Mouse (Mus musculus): ENCODE measurements around the gene Mical3. TPM values are rescaled to one million over a fixed set of nuclear protein-coding genes. Genes with fewer than 3 reads are reported as not detected.
"Not testable (repeated sequence)": the region's sequence is repeated elsewhere in the genome, so short reads cannot be mapped to it uniquely, and the experiment has no call there.

The Mical3 gene
- polyA plus RNA-seq, 2 experiments: 13.3 to 17.3 TPM

DNA sequence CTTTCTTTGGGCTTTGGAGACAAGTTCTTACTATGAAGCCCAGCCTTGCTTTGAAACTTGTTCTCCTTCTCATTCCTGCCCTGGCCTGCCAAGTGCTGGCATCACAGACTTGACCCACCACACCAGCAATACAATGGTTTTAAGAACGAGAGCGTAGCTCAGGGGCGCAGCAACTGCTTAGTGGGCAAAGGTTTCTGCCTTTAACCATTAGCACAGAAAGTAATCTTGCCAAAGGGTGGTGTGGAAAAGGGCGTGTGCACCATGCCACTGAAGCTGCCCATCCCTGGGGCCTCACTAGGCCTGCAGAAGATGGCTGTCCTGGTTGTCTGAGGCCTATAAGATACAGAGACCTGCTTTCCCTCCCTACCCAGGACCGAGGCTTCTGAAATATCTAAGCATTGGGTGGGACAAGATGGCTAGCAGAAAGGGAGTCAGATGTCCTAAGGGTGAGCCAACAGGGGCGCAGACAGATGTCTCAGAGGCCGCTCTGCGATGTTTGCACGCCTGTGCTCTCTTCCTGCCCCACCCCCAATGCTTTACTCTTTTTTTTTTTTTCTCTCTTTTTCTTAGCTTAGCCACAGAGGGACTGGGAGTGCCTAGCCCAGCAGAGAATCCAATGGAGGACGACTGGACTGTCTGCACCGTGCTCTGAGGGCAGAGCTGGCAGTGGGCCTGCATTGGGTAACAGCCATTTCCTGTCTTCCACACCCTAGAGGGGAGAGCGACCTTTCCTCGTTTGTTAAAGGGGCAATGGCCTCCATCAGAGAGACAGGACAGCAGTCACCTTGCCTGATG is 219.4 kb downstream of the Mical3 start:
- Histone ChIP-seq H3K4me1 (ENCODE audit: control insufficient read depth, insufficient read depth, low read length) (peaks cover 8% of the 10 kb centered on the region), H3K27ac (replicated peaks; ENCODE audit: low read depth, low read length) (no peak overlapping the region), H3K4me2 (replicated peaks; ENCODE audit: low read depth, low read length, severe bottlenecking) (no peak overlapping the region), H3K27me3 (ENCODE audit: control insufficient read depth, insufficient read depth, low read length) (no peaks in the 10 kb centered on the region), H3K9me3 (ENCODE audit: control insufficient read depth, low read length) (no peaks in the 10 kb centered on the region), H3K36me3 (ENCODE audit: control insufficient read depth, insufficient read depth, low read length) (no peaks in the 10 kb centered on the region), H3K4me3 (replicated peaks; ENCODE audit: low read length) (no peak overlapping the region), H3K9ac (ENCODE audit: low read depth, low read length, severe bottlenecking) (no peak overlapping the region)
- TF ChIP-seq POLR2A (IDR thresholded peaks at IDR 0.05; ENCODE audit: borderline replicate concordance, extremely low read depth, insufficient read depth, insufficient read length): no peak
- ATAC-seq (ENCODE audit: low FRiP score, low read depth): no peak
- no peak for DNase-seq (ENCODE audit: low spot score)
- 73% methylated on average over 13 of the region's 13 CpGs for WGBS

DNA sequence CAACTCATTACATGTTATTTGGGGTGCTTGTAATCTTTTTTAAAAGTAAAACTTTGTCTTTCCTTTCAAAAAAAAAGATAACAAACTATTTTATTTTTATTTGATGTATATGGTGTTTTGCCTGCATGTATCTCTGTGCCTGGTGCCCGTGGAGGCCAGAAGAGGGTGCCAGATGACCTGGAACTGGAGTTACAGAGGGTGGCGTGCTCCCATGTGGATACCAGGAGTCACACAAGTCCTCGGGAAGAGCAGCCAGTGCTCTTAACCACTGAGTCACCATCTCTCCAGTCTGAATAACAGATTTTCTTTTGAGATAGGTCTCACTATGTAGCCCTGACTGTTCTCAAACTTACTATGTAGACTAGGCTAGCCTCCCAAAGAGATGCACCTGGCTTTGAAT is 221.3 kb downstream of the Mical3 start:
- no peak overlapping the region for H3K27ac ChIP-seq (replicated peaks; ENCODE audit: low read depth, low read length)
- H3K4me1 ChIP-seq (ENCODE audit: control insufficient read depth, insufficient read depth, low read length): no peaks in the 10 kb centered on the region

DNA sequence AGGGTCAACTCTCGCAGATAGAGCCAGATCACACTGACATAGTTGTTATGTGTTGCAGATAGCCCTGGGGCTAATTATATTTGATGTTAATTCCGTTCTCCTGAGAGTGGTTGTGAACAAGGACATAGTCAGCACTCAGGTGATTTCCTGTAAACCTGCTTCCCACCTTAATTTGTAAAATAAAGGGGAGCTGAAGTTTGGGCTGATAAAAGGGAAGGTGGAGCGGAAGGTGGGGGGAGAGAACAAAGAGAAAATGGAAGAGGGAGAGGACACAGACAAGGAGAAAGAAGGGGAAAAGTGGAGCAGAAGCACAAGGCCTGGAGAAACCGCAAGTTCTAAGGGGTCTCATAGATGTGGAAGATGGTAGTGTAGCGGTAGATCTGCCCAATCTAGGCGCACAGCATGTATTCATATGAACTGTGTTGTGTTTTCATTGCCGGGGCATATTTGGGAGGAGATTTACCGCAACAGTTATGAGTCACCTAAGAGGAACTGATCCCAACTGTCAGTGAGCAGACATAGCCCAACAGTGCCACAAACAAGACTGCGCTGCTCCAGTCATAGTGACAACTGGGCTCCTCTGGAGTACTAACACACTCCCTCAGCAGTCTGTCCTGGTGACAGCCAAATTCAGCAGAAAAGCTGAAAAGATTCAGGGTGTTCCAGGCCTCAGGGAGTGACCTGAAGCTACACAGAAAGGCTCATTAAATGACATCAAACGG is 222.8 kb downstream of the Mical3 start:
- not testable (repeated sequence) for H3K36me3 ChIP-seq (ENCODE audit: control insufficient read depth, insufficient read depth, low read length); H3K27ac ChIP-seq (replicated peaks; ENCODE audit: low read depth, low read length); H3K9me3 ChIP-seq (ENCODE audit: control insufficient read depth, low read length); H3K4me1 ChIP-seq (ENCODE audit: control insufficient read depth, insufficient read depth, low read length); H3K27me3 ChIP-seq (ENCODE audit: control insufficient read depth, insufficient read depth, low read length); H3K9ac ChIP-seq (ENCODE audit: low read depth, low read length, severe bottlenecking); ATAC-seq (ENCODE audit: low FRiP score, low read depth); H3K4me3 ChIP-seq (replicated peaks; ENCODE audit: low read length); H3K4me2 ChIP-seq (replicated peaks; ENCODE audit: low read depth, low read length, severe bottlenecking); DNase-seq (ENCODE audit: low spot score)
- WGBS: 88% methylated on average over 9 of the region's 10 CpGs

More for the DNA sequence above, 221.3 kb downstream of the Mical3 start:
- no peak overlapping the region for H3K9ac ChIP-seq (ENCODE audit: low read depth, low read length, severe bottlenecking)
- WGBS: 73% methylated on average over 3 of the region's 3 CpGs
- H3K4me3 ChIP-seq (replicated peaks; ENCODE audit: low read length): no peak overlapping the region
- DNase-seq (ENCODE audit: low spot score) (no peak), ATAC-seq (ENCODE audit: low FRiP score, low read depth) (no peak)
- no peaks in the 10 kb centered on the region for H3K9me3 ChIP-seq (ENCODE audit: control insufficient read depth, low read length)
- no peak overlapping the region for H3K4me2 ChIP-seq (replicated peaks; ENCODE audit: low read depth, low read length, severe bottlenecking)
- no peaks in the 10 kb centered on the region for H3K27me3 ChIP-seq (ENCODE audit: control insufficient read depth, insufficient read depth, low read length)
- TF ChIP-seq POLR2A (IDR thresholded peaks at IDR 0.05; ENCODE audit: borderline replicate concordance, extremely low read depth, insufficient read depth, insufficient read length): no peak
- no peaks in the 10 kb centered on the region for H3K36me3 ChIP-seq (ENCODE audit: control insufficient read depth, insufficient read depth, low read length)

DNA sequence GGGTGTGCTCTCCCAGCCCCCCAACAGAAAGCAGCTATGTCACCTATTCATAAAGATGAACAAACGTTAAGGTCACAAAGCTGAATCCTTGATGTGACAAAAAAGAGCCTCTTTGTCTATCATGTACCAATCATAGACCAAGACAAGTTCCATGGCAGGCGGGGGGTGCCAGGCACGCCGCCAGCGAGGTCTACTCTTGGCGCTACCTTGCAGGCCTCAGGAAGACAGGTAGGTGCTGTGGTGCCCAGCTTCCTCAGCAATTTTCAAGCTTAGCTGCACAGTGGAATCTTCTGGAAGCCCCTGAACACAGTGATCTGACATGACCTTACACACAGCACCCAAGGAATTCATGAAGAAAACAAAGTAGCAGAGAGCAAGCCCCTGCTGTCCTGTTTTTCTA is 224.3 kb downstream of the Mical3 start:
- no peak for TF ChIP-seq POLR2A (IDR thresholded peaks at IDR 0.05; ENCODE audit: borderline replicate concordance, extremely low read depth, insufficient read depth, insufficient read length)
- H3K4me1 ChIP-seq (ENCODE audit: control insufficient read depth, insufficient read depth, low read length): no peaks in the 10 kb centered on the region
- DNase-seq (ENCODE audit: low spot score) (no peak), ATAC-seq (ENCODE audit: low FRiP score, low read depth) (no peak)
- no peaks in the 10 kb centered on the region for H3K27me3 ChIP-seq (ENCODE audit: control insufficient read depth, insufficient read depth, low read length)
- H3K9ac ChIP-seq (ENCODE audit: low read depth, low read length, severe bottlenecking): no peak overlapping the region
- no peaks in the 10 kb centered on the region for H3K9me3 ChIP-seq (ENCODE audit: control insufficient read depth, low read length)
- H3K27ac ChIP-seq (replicated peaks; ENCODE audit: low read depth, low read length): no peak overlapping the region
- no peaks in the 10 kb centered on the region for H3K36me3 ChIP-seq (ENCODE audit: control insufficient read depth, insufficient read depth, low read length)
- no peak overlapping the region for H3K4me3 ChIP-seq (replicated peaks; ENCODE audit: low read length)
- no peak overlapping the region for H3K4me2 ChIP-seq (replicated peaks; ENCODE audit: low read depth, low read length, severe bottlenecking)
- WGBS: 92% methylated on average over 6 of the region's 6 CpGs

DNA sequence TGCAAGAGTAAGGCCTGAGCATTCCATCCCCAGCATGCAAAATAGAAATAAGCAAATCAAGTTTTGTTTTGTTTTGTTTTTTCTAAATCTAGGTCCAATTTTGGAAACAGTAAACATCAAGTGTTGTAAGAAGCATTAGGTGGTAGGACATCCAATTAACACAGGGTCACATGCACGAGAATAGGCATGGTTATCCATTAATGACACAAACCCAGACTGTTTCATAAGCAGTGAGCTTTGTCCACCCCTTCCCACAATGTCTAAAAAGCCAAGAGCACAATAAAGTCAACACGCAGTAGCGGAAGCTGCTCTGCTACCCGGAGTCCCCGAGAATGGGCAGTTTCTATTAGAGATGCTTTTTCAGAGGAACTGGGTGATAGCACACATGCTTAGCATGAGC is 225.7 kb downstream of the Mical3 start:
- no peak overlapping the region for H3K4me3 ChIP-seq (replicated peaks; ENCODE audit: low read length)
- no peak overlapping the region for H3K4me2 ChIP-seq (replicated peaks; ENCODE audit: low read depth, low read length, severe bottlenecking)
- no peaks in the 10 kb centered on the region for H3K4me1 ChIP-seq (ENCODE audit: control insufficient read depth, insufficient read depth, low read length)
- no peaks in the 10 kb centered on the region for H3K27me3 ChIP-seq (ENCODE audit: control insufficient read depth, insufficient read depth, low read length)
- no peak for TF ChIP-seq POLR2A (IDR thresholded peaks at IDR 0.05; ENCODE audit: borderline replicate concordance, extremely low read depth, insufficient read depth, insufficient read length)
- WGBS: 88% methylated on average over 5 of the region's 5 CpGs
- ATAC-seq (ENCODE audit: low FRiP score, low read depth): no peak
- H3K27ac ChIP-seq (replicated peaks; ENCODE audit: low read depth, low read length): no peak overlapping the region
- H3K9me3 ChIP-seq (ENCODE audit: control insufficient read depth, low read length): no peaks in the 10 kb centered on the region
- H3K9ac ChIP-seq (ENCODE audit: low read depth, low read length, severe bottlenecking): no peak overlapping the region
- DNase-seq (ENCODE audit: low spot score): no peak
- H3K36me3 ChIP-seq (ENCODE audit: control insufficient read depth, insufficient read depth, low read length): no peaks in the 10 kb centered on the region

Measured in limb, embryonic 14.5 days (tissue).